Mouse (Mus musculus): ENCODE measurements around the gene Tesk2. TPM values are rescaled to one million over a fixed set of nuclear protein-coding genes. Genes with fewer than 3 reads are reported as not detected.
A peak's percentile ranks its signal among the peaks of the same experiment; 100 is the strongest.
"Not testable (repeated sequence)": the region's sequence is repeated elsewhere in the genome, so short reads cannot be mapped to it uniquely, and the experiment has no call there.

Tesk2 gene
- polyA plus RNA-seq, 2 experiments: 1.6 to 3.2 TPM

GRCm38 (mm10) chr4:116679141-116679540, 41.6 kb upstream of the Tesk2 start:
- Histone ChIP-seq H3K9me3 (ENCODE audit: control insufficient read depth, low read length) (no peaks in the 10 kb centered on the region), H3K9ac (replicated peaks) (no peak overlapping the region), H3K4me3 (ENCODE audit: insufficient read depth in 1 of 2, low read depth in 2 of 2, low read length in 2 of 2) (no peak overlapping the region), H3K36me3 (replicated peaks; ENCODE audit: control insufficient read depth, insufficient read depth, low read depth) (no peaks in the 10 kb centered on the region), H3K27me3 (ENCODE audit: control insufficient read depth, insufficient read depth, low read length) (no peaks in the 10 kb centered on the region), H3K4me1 (replicated peaks; ENCODE audit: control insufficient read depth in 2 of 2, insufficient read depth in 2 of 2, low read length in 1 of 2) (peaks cover 4 to 11% of the 10 kb centered on the region in 2 experiments), H3K4me2 (ENCODE audit: low read depth) (no peak overlapping the region), H3K27ac (no peak overlapping the region)
- TF ChIP-seq CTCF (IDR thresholded peaks at IDR 0.05; ENCODE audit: low read depth): no peak
- no peak for TF ChIP-seq EP300 (IDR thresholded peaks at IDR 0.05; ENCODE audit: low read depth)
- no peak for DNase-seq (ENCODE audit: low read depth in 3 of 3, low spot score in 3 of 3)
- 59% methylated on average over 5 of the region's 5 CpGs for WGBS (ENCODE audit: insufficient replicate concordance)
- ATAC-seq (ENCODE audit: insufficient read depth): no peak

GRCm38 (mm10) chr4:116680521-116680920, 40.2 kb upstream of the Tesk2 start:
- not testable (repeated sequence) for H3K36me3 ChIP-seq (replicated peaks; ENCODE audit: control insufficient read depth, insufficient read depth, low read depth); H3K4me2 ChIP-seq (ENCODE audit: low read depth); DNase-seq (ENCODE audit: low read depth in 3 of 3, low spot score in 3 of 3); H3K9ac ChIP-seq (replicated peaks); H3K27me3 ChIP-seq (ENCODE audit: control insufficient read depth, insufficient read depth, low read length); H3K4me3 ChIP-seq (ENCODE audit: insufficient read depth in 1 of 2, low read depth in 2 of 2, low read length in 2 of 2); H3K27ac ChIP-seq; H3K9me3 ChIP-seq (ENCODE audit: control insufficient read depth, low read length); ATAC-seq (ENCODE audit: insufficient read depth)
- 65% methylated on average over 4 of the region's 4 CpGs for WGBS (ENCODE audit: insufficient replicate concordance)
- peaks cover 4 to 20% of the 10 kb centered on the region in 2 experiments for H3K4me1 ChIP-seq (replicated peaks; ENCODE audit: control insufficient read depth in 2 of 2, insufficient read depth in 2 of 2, low read length in 1 of 2)

- Histone ChIP-seq H3K9ac (replicated peaks) (no peak overlapping the region), H3K4me2 (ENCODE audit: low read depth) (peak overlapping the region; percentile 16; the same call in 1 of the 2 replicates), H3K4me3 (ENCODE audit: insufficient read depth in 1 of 2, low read depth in 2 of 2, low read length in 2 of 2) (no peak overlapping the region), H3K27ac (no peak overlapping the region), H3K4me1 (replicated peaks; ENCODE audit: control insufficient read depth in 2 of 2, insufficient read depth in 2 of 2, low read length in 1 of 2) (peaks cover 18 to 31% of the 10 kb centered on the region in 2 experiments), H3K9me3 (ENCODE audit: control insufficient read depth, low read length) (no peaks in the 10 kb centered on the region), H3K36me3 (replicated peaks; ENCODE audit: control insufficient read depth, insufficient read depth, low read depth) (peaks cover 6% of the 10 kb centered on the region), H3K27me3 (ENCODE audit: control insufficient read depth, insufficient read depth, low read length) (no peaks in the 10 kb centered on the region)
- 8% methylated on average over 4 of the region's 4 CpGs for WGBS (ENCODE audit: insufficient replicate concordance)
- DNase-seq (ENCODE audit: low read depth in 3 of 3, low spot score in 3 of 3) (peak in 2 of 3 experiments; percentile 36 to 55), ATAC-seq (ENCODE audit: insufficient read depth) (no peak)
- TF ChIP-seq EP300 (IDR thresholded peaks at IDR 0.05; ENCODE audit: low read depth) (peak; percentile 62), CTCF (IDR thresholded peaks at IDR 0.05; ENCODE audit: low read depth) (no peak)
Observed at GRCm38 (mm10) chr4:116683957-116684356, 36.8 kb upstream of the Tesk2 start.

GRCm38 (mm10) chr4:116684665-116685064, 36.1 kb upstream of the Tesk2 start:
- WGBS (ENCODE audit: insufficient replicate concordance): 47% methylated on average over 2 of the region's 2 CpGs
- Histone ChIP-seq H3K4me3 (ENCODE audit: insufficient read depth in 1 of 2, low read depth in 2 of 2, low read length in 2 of 2) (no peak overlapping the region), H3K36me3 (replicated peaks; ENCODE audit: control insufficient read depth, insufficient read depth, low read depth) (peaks cover 12% of the 10 kb centered on the region), H3K9ac (replicated peaks) (no peak overlapping the region), H3K27me3 (ENCODE audit: control insufficient read depth, insufficient read depth, low read length) (no peaks in the 10 kb centered on the region), H3K9me3 (ENCODE audit: control insufficient read depth, low read length) (no peaks in the 10 kb centered on the region), H3K4me1 (replicated peaks; ENCODE audit: control insufficient read depth in 2 of 2, insufficient read depth in 2 of 2, low read length in 1 of 2) (peaks cover 18 to 31% of the 10 kb centered on the region in 2 experiments), H3K4me2 (ENCODE audit: low read depth) (peak overlapping the region; percentile 86), H3K27ac (no peak overlapping the region)
- no peak for TF ChIP-seq EP300 (IDR thresholded peaks at IDR 0.05; ENCODE audit: low read depth)
- TF ChIP-seq CTCF (IDR thresholded peaks at IDR 0.05; ENCODE audit: low read depth): no peak
- ATAC-seq (ENCODE audit: insufficient read depth) (no peak), DNase-seq (ENCODE audit: low read depth in 3 of 3, low spot score in 3 of 3) (no peak)

GRCm38 (mm10) chr4:116685402-116686061, 35.2 kb upstream of the Tesk2 start, which contains the start of gene Prdx1:
Prdx1 (plus strand) TSS chr4:116685544.
- peak within 1 kb of the TSS; percentile 86 for H3K4me2 ChIP-seq (ENCODE audit: low read depth)
- peaks cover 18 to 31% of the 10 kb centered on the region in 2 experiments for H3K4me1 ChIP-seq (replicated peaks; ENCODE audit: control insufficient read depth in 2 of 2, insufficient read depth in 2 of 2, low read length in 1 of 2)
- peak within 1 kb of the TSS; percentile 62 to 85 for H3K4me3 ChIP-seq (ENCODE audit: insufficient read depth in 1 of 2, low read depth in 2 of 2, low read length in 2 of 2)
- WGBS (ENCODE audit: insufficient replicate concordance): under 1% methylated on average over 53 of the region's 56 CpGs
- no peaks in the 10 kb centered on the region for H3K9me3 ChIP-seq (ENCODE audit: control insufficient read depth, low read length)
- H3K9ac ChIP-seq (replicated peaks): peak within 1 kb of the TSS; percentile 53
- no peaks in the 10 kb centered on the region for H3K27me3 ChIP-seq (ENCODE audit: control insufficient read depth, insufficient read depth, low read length)
- ATAC-seq (ENCODE audit: insufficient read depth): peak; percentile 87
- H3K27ac ChIP-seq: peak within 1 kb of the TSS; percentile 37
- H3K36me3 ChIP-seq (replicated peaks; ENCODE audit: control insufficient read depth, insufficient read depth, low read depth): peaks cover 18% of the 10 kb centered on the region
- DNase-seq (ENCODE audit: low read depth in 3 of 3, low spot score in 3 of 3): peak; percentile 78 to 84 (median 78)
- TF ChIP-seq EP300 (IDR thresholded peaks at IDR 0.05; ENCODE audit: low read depth) (peak; percentile 71), CTCF (IDR thresholded peaks at IDR 0.05; ENCODE audit: low read depth) (peak; percentile 95)

All from liver, embryonic 14.5 days (tissue).